Mouse (Mus musculus) heart, postnatal 14 days (tissue): ENCODE data around the gene Grcc10. TPM values are rescaled to one million over a fixed set of nuclear protein-coding genes. Genes with fewer than 3 reads are reported as not detected.

Experiments
- DNase-seq, 2 experiments: peaks; one replicate each; pipeline ENCODE4 v3.0.0; 2021 to 2022
- intact Hi-C: fragments of 180-260 bp; cut with DNase I; formaldehyde crosslinking; loops from one replicate; pipeline ENCODE4 v1.15.1; 2025
- long read RNA-seq, 2 experiments: library from polyadenylated mRNA; stranded (forward); transcript quantifications; one replicate each; pipeline ENCODE4 v2.0.0; 2021
- total RNA-seq, 2 experiments: library from RNA; stranded (reverse); gene quantifications; 2 replicates each; pipeline ENCODE4 v1.2.3; 2021

Gene Grcc10
- 100 to 1,000 TPM; 323 to 327 TPM for total RNA-seq
- long read RNA-seq, experiment 1, transcript Grcc10-201 (3 exons, 863 nt), result major isoform, 124 of 132 reads
- long read RNA-seq, experiment 1, partial matches to known transcripts, result 0 of 132 reads
- long read RNA-seq, experiment 1, other reads (novel, unspliced or antisense), result 4 of 132 reads
- long read RNA-seq, experiment 2, transcript Grcc10-201 (3 exons, 863 nt), result major isoform, 156 of 166 reads
- long read RNA-seq, experiment 2, partial matches to known transcripts, result 0 of 166 reads
- long read RNA-seq, experiment 2, other reads (novel, unspliced or antisense), result 7 of 166 reads

DNA sequence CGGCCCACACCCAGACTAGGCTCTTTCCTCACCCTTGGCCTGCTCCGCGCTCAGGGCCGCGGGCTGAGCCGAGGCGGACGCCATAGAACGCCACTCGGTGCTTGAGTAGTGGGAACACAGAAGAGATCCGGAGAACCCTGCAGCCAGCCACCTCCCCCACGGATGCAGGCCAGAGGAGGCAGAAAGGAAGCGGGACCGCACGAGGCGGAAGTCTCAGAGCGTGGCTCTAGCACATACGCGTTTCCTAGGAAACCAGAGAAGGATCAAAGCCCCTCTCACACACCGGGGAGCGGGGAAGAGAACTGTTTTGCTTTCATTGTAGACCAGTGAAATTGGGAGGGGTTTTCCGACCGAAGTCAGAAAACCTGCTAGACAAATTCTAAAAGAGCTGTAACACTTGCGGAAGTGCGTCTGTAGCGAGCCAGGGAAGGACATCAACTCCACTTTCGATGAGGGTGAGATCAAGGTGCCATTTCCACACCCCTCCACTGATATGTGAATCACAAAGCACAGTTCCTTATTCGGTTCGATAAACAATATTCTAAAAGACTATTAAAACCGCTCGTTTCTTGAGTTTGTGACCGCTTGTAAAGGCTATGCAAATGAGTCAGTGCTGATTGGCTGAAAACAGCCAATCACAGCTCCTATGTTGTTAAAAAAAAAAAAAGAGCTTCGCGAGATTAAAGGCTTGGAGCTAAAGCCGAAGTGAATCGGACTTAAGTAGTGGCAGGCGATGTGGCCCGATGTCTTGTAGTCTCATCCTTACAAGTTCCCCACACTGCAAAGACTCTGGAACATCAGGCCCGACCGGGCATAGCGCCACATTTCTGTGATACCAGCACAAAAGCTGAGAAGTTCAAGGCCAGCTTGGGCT is at the start of gene Grcc10:
Gene Grcc10, minus strand, starts transcription at position 487 of the 874 bp plus-strand sequence.
- intact Hi-C loops, result loop anchor here (1.0 to 5.0 kb wide), 3 partner anchors 16 to 39 kb away; partner anchors contain the start of genes Atn1, Emg1, Gm45234 and Phb2
- peak; percentile 85 for DNase-seq

DNA sequence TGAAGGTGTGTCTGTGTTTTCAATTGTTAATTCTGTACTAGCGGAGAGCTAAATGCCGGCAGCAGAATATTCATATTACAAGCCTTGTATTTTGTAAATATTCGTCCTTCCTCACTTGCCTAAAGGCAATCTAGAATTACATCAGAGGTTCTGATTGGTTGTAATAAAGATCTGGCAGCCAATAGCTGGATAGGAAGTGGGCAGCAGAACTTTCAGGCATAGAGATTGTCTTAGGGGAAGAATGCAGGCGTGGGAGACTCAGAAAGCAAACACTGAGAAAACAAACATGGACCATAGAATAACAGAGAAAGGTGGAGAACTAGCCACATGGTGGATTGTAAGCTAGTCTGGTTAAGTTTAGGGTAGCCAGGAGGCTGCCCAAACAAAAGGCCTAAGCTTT is 48.9 kb upstream of the Grcc10 start:
- intact Hi-C loops, result no loop called here

DNA sequence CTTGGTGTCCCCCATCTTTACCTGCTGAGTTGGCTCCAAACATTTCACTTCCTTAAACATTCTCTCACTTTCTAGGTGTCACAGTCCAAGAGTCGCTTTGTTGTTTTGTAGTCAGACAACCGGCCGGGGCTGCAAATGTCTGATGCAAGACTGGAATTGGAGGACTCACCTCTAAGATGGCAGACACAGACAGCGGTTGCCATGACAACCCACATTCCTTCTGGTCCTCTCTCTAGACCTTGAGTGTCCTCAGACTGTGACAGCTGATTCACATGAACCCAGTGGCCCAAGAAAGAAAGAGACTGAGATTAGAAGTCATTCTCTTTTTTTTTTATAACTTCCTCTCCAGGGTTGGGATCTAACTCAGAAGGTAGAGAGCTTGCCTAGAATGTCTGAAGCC is 48.3 kb upstream of the Grcc10 start:
- intact Hi-C loops, result no loop called here

More for the DNA sequence above, 48.9 kb upstream of the Grcc10 start:
- no peak for DNase-seq

DNA sequence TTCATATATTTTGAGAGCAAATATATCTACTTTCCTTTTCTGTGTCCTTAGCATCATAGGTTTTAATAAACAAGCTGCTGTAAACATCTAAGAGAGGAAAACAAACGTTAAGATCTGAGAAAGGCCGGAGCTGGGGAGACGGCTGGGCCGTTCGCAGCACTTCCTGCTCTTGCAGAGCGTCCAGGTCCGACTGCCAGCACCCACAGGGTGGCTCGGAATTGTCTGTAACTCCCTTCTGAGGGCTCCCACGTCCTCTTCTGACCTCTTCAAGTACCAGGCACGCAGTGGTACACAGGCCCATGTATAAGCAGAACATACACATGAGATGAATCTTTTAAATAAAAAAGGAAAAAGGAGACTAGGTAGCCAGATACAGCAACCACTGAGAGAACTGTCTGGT is 46.5 kb upstream of the Grcc10 start:
- intact Hi-C loops, result no loop called here
- DNase-seq, result no peak

More for the DNA sequence above, 48.3 kb upstream of the Grcc10 start:
- DNase-seq, result no peak

DNA sequence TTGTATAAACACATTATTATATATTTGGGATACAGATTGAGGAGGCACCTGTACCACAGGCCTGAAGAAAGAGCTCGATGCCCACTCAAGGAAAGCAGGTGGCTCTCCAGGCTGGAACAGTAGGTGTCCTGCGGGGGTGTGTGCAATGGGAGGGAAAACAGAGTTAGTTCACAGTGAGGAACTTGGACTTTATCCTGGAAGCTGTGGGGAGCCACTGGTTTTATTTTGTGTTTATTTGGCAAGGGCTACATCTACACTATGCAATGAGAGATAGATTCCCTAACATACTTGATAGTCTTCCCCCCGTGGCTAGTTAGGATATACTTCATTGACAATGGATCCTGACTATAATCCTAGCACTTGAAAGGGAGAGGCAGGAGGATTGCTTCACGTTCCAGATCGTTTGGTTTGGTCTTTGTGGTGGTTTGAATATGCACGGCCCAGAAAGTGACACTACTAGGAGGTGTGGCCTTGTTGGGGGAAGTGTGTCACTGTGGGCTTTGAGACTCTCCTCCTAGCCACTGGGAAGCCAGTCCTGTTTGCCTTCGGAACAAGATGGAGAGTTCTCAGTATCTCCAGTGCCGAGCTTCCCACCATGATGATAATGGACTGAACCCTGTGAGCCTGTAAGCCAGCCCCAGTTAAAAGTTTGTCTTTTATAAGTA is 45.7 kb upstream of the Grcc10 start:
- intact Hi-C loops, result no loop called here
- DNase-seq, result no peak

DNA sequence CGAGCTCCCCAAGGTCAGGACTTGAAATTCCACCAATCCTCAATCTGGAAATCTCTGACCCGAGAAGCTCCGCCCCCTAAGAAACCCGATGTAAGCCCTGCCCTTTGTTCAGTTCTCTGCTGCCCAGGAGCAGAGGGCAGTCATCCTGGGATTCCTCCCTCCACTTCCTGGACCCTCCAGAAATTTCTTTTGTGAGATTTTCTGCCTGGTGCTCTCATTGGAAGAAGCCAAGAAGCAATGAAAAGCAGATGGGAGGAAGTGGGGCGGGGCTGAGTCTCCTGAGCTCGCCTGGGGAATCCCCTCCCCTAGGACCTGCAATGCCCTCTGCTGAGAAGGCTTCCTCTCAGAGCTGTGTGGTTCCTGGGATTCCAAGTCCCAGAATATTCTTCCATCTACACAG is 41.3 kb upstream of the Grcc10 start:
- peak in 1 of 2 experiments; percentile 43 for DNase-seq
- intact Hi-C loops, result no loop called here

DNA sequence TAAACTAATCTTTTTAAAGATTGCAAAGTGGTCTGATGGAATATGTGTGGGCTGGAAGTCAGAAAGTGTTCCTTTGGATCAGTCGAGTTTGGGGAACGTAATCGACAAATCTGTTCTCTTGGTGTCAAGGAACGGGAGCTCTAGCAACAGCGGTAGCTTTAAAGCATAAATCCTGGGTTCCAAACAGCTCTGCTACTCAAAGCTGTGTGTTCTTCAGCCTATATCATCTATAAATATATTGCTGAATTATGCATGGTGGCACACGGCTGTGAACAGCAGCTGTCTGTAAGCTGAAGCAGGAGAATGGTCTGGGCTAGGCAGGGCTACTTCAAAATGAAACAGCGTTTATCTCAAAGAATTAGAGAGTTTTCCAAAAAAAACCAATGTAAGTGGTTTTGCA is 39.7 kb upstream of the Grcc10 start:
- intact Hi-C loops, result no loop called here
- DNase-seq, result no peak

DNA sequence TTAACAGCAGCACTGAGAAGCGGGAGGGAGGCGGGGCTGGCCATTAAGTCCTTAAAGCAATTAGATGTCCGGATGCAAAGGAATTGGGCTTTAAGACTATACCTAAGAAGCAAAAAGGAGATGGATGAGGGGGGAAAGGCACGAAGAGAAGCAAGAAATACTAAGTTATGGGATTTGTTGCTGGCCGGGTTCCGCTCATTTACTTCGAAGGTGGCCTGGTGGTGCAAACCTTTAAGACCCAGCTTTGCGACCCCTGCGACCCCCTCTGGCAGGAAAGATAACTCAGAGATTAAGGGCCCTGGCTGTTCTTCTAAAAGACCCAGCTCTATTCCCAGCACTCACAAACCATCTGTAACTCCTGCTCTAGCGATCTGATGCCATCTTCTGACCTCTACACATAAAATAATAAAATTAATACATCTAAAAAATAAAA is 38.8 kb upstream of the Grcc10 start:
- no peak for DNase-seq
- intact Hi-C loops, result no loop called here

DNA sequence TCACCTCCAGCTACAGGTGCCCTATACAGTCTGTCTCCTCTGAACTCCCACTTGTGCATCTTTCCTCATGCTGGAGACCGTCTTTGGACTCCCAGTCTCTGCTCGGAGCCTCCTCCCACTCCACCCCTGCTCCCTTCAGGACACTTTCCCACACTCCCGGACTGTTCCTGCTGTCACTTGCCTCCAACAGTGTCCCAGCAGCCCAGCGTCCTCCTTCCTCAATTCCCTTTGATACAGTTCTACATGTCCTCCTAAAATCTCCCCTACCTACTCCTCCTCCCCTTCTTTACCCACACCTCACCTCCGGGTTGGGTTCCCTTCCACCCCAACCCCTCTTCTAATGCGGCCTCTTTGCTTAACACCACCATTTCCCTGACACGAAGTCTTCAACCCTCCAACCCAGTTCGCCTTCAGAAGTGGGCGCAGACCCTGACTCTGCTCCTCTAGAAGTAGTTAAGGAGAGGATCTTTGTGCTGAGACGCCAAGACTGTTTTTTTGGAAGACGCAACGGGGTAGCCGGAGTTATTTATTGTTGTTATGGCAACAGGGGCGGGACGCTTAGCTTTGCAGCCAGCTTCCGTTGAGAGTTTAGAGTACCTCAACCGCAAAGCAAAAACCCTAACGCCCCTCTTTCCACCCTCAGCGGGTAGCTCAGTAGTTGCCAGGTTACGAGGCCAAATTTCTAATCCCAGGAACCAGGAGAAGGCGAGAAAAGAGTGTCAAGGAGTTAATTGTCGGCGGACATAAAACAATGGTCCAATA is 38.2 kb upstream of the Grcc10 start, which contains the start of gene Lrrc23:
Gene Lrrc23, minus strand, starts transcription at position 506 of the 762 bp plus-strand sequence.
- intact Hi-C loops, result no loop called here
- peak; percentile 36 to 51 for DNase-seq

DNA sequence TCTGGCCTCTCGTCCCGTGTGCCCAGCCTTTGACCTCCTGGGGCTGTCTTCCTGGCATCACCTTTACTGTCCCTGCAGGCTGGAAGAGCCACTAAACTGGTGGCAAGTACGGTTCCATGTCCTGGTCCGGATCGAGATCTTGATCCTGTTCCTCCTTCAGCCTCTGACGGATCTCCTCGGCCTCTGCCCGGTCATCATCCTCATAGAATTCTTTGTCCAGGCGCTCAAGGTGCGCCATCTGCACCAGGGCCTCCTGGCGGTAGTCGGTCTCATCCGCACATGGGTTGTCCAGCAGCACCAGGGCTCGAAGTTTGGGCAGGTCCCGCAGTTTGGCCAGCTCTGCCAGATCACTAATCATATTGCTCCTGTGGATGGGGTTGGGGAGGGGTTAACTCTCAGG is 29.3 kb upstream of the Grcc10 start:
- intact Hi-C loops, result no loop called here
- DNase-seq, result no peak

DNA sequence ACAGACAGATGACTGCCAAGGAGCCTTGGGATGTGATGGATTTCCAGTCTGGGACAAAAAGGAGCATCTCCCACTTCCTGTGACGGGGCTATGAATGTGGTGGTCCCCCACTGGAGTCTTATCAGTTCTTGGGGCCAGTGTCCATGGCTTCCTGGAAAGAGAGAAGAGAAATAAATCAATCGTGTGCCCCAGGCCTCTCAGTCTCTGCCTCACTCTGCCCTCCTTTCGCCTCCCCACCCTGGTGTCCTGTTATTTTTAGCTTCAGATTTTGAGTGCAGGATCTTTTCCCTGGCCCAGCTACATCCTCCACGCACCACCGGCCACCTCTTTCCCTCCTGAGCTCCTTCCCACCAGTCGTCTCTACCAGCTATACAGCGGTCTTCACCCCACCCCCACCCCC is 28.8 kb upstream of the Grcc10 start:
- intact Hi-C loops, result no loop called here
- no peak for DNase-seq

DNA sequence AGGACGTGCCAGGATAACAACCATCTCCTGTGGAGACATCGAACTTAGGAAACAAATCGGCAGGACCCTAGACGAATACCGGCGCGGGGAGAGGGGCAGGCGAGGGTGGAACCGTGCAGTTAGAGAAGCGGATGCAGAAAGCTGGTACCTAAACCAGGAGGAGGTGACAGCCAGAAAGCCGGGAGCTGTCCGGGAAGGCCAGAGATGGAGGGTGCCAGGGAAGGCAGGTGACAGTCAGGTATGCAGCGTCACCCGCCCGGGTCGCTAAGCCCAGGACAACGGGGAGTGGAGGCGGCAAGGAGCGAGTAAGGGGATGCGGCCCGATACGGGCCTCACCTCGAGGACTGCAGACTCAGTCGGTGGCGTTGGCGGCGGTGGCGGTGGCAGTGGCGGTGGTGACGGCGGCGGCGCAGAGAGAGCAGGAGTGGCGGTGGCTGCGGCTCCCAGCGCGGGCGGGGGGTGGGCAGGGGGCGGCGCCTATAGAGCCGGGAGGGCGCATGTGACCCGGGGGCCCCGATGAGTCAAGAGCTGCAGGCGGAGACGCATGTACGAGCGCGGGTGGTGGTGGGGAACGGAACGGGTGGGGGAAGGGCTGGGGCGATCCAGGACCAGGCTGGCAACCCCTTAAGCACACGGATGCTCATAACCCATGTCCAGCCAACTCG is 28.1 kb upstream of the Grcc10 start, which contains the start of gene Eno2:
Gene Eno2, minus strand, starts transcription at position 573 of the 665 bp plus-strand sequence.
- DNase-seq, result peak; percentile 46 to 56
- intact Hi-C loops, result loop anchor here (10.0 kb wide), 1 partner anchor 284 kb away; no protein-coding TSS in a partner anchor

DNA sequence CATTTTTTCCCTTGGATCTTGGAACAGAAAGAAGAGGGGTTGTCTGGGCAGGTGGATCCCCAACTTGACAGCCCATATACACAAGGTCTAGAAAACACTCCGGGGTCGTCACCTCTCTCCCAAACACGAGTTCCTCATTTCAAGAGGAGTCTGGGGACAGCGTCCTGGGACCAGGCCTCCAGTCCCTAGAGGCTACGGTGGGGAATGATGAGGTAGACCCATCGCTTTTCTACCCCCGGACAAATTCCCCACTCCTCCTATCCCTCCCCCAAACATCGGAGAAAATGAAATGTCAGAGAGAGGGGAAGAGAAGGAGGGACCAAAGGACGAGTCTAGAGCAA is 27.5 kb upstream of the Grcc10 start:
- intact Hi-C loops, result loop anchor here (10.0 kb wide), 1 partner anchor 284 kb away; no protein-coding TSS in a partner anchor
- DNase-seq, result no peak

DNA sequence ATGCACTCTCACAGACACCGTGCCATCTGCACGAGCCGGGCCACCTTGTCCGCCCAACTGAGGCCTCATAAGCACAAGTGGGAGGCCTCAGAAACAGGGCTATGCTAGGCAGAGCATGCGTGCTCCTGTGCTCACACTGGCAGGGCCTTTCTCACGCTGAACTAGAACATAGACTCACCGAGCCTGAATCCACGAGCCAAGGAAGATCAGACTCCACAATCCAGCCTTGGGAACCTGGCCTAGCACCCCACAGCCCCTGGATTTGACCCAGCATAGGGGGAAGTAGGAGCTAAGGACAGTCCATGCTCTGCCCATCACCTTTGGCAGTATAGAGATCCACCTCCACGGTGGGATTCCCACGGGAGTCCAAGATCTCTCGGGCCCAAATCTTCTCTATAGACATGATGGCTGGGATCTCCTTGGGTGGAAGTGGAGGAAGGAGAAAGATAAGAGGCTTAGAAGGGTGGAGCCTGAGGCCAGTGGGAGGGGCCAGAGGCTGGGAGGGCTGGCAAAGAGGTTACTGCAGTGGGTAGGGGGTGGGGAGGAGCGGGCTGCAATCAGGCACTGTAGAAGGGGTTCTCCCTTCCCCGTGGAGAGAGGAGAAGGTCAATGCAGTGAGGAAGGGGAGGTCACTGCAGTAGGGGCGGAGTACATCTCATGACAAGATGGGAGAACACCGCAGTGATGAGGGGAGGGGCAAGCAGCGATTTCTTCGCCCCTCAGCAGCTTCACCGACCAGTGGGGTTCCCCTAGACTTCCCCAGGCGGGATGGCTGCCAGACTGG is 26.9 kb upstream of the Grcc10 start:
- DNase-seq, result no peak
- intact Hi-C loops, result loop anchor here (10.0 kb wide), 1 partner anchor 283 kb away; no protein-coding TSS in a partner anchor

DNA sequence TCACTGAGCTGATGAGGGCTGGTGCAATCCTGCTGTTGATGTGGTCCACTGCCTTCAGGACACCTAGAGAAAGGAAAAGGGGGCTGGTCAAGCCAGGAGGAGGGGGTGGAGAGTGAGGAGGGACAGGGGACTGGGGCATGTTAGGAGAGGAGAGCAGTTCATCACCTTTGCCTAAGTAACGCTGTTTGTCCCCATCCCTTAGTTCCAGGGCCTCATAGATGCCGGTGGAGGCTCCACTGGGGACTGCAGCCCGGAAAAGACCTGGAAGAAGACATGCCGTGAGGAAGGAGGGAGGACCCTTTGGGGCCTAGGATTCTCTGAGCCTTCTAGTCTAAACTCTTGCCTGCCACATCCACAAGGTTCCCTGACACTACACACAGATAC is 26.4 kb upstream of the Grcc10 start:
- intact Hi-C loops, result loop anchor here (10.0 kb wide), 1 partner anchor 283 kb away; no protein-coding TSS in a partner anchor

DNA sequence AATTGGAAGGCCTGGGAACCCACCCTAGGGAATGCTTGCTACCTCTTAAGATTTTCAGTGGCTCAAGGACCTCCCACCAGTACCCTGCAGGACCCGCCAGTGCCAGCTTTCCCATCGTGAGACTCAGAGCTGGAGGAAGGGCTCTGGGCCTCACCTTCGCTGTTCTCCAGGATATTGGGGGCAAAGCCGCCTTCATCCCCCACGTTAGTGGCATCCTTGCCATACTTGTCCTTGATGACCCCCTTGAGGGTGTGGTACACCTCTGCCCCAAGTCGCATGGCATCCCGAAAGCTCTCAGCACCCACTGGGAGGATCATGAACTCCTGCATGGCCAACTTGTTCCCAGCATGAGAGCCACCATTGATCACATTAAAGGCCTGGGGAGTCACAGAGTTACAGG is 24.8 kb upstream of the Grcc10 start:
- intact Hi-C loops, result loop anchor here (10.0 kb wide), 1 partner anchor 281 kb away; no protein-coding TSS in a partner anchor
- no peak for DNase-seq

More for the DNA sequence above, 26.4 kb upstream of the Grcc10 start:
- no peak for DNase-seq

DNA sequence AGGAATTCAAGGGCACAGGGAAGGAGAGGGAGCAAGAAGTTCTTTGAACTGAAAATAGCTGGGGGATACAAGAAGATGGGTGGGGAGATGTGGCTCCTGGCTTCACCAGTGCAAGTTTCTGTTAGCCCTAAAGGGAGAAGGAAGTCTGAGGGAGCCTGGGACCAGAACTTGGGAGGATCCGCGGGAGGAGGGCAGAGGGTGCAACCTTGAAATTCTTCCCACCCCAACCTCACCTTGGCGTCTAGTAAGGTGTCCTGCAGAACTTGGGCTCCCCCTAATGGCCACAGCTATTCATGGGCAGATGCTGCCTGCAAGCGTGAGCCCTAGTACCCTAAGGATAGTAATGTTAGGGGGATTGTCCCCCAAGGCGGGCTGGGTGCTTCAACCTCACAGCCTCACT is 18.1 kb upstream of the Grcc10 start:
- intact Hi-C loops, result loop anchor here (1.0 to 5.0 kb wide), 6 partner anchors 48 to 247 kb away; partner anchors contain the start of genes C1ra, C1rb, Lpcat3 and Spsb2

DNA sequence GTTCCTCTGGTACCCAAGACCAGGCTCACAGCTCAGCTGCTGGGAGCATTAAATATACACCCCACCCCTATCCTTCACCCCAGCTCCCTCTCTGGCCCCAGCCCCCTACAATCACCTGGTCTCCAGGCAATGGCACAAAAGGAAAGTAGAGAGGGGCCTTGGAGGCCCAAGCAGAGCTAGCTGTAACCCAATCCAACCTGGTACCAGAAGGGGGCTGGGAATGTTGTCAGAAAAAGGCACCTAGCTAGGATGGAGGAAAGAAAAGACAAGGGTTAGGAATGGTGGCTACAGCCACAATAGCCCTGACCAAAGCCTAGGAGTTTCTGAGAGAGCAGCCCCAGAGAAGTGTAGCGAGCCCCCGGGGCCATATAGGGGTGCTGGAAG is 17.7 kb upstream of the Grcc10 start:
- intact Hi-C loops, result loop anchor here (1.0 to 5.0 kb wide), 6 partner anchors 48 to 247 kb away; partner anchors contain the start of genes C1ra, C1rb, Lpcat3 and Spsb2
- DNase-seq, result no peak

More for the DNA sequence above, 18.1 kb upstream of the Grcc10 start:
- DNase-seq, result peak; percentile 85 to 92
